23 mouse cellular contexts compared by ENCODE assay signal in genomic region chr1:171992901-171993530, GRCm38 (mm10).
"Had no signal": no experiment of that assay in that cellular context is flagged by ENCODE, and none has a peak within 500 bp of the region (broad histone marks: within the 10 kb centered on the region; RNA-seq: fewer than 3 reads in every experiment).

No protein-coding gene starts in this region.

- H3K4me3 ChIP-seq: intestine, embryonic 15.5 days; limb, embryonic 12.5 days; limb, embryonic 15.5 days; lung, embryonic 15.5 days; megakaryocyte, embryonic 14.5 days; midbrain, embryonic 10.5 days; neural tube, embryonic 12.5 days; neural tube, embryonic 15.5 days had no signal

- H3K4me1 ChIP-seq: intestine, embryonic 15.5 days; limb, embryonic 12.5 days; limb, embryonic 15.5 days; lung, embryonic 15.5 days; midbrain, embryonic 10.5 days; neural tube, embryonic 12.5 days; neural tube, embryonic 15.5 days had no signal

- H3K27me3 ChIP-seq: intestine, embryonic 15.5 days; limb, embryonic 12.5 days; limb, embryonic 15.5 days; lung, embryonic 15.5 days; megakaryocyte, embryonic 14.5 days; neural tube, embryonic 12.5 days; neural tube, embryonic 15.5 days had no signal

- ATAC-seq: intestine, embryonic 15.5 days; liver, postnatal 0 days had no signal

- DNase-seq: kidney, adult 18-20 months; kidney, adult 9 months; kidney, postnatal 25 days; left cerebral cortex, postnatal 4 days; liver, postnatal 0 days; midbrain, embryonic 14.5 days; right cerebral cortex, adult 18-20 months; right cerebral cortex, postnatal 14 days; right cerebral cortex, postnatal 4 days; thymus, adult 2 months; thymus, postnatal 14 days had no signal

- H3K9me3 ChIP-seq: intestine, embryonic 15.5 days; limb, embryonic 15.5 days; lung, embryonic 15.5 days; neural tube, embryonic 15.5 days had no signal

- H3K9ac ChIP-seq: intestine, embryonic 15.5 days; limb, embryonic 12.5 days; limb, embryonic 15.5 days; liver, embryonic 14.5 days; liver, postnatal 0 days; lung, embryonic 15.5 days; neural tube, embryonic 12.5 days; neural tube, embryonic 15.5 days had no signal

- H3K36me3 ChIP-seq: intestine, embryonic 15.5 days; limb, embryonic 12.5 days; limb, embryonic 15.5 days; lung, embryonic 15.5 days; midbrain, embryonic 10.5 days; neural tube, embryonic 12.5 days; neural tube, embryonic 15.5 days had no signal

- H3K4me2 ChIP-seq: intestine, embryonic 15.5 days; limb, embryonic 12.5 days; limb, embryonic 15.5 days; liver, embryonic 11.5 days; lung, embryonic 15.5 days; neural tube, embryonic 12.5 days; neural tube, embryonic 15.5 days had no signal

- H3K27ac ChIP-seq: intestine, embryonic 15.5 days; kidney, postnatal 0 days; limb, embryonic 12.5 days; limb, embryonic 15.5 days; liver, embryonic 14.5 days; lung, embryonic 15.5 days; midbrain, embryonic 10.5 days; neural tube, embryonic 12.5 days; neural tube, embryonic 15.5 days; stomach, postnatal 0 days had no signal
